Comparison of ENCODE assay signal across 8 mouse cellular contexts in genomic region chr6:88074752-88075554, GRCm38 (mm10). TPM values are rescaled to one million over a fixed set of nuclear protein-coding genes. Genes with fewer than 3 reads are reported as not detected.
A peak's percentile ranks its signal among the peaks of the same experiment; 100 is the strongest.
DNase-seq lines count a peak whose midpoint lies in the region; ATAC-seq and TF ChIP-seq lines count a peak whose summit lies in the region.

No protein-coding gene starts in this region.

- peak overlapping the region; percentile 72 for H3K9ac ChIP-seq in embryonic facial prominence, embryonic 13.5 days
- H3K9ac ChIP-seq in limb, embryonic 12.5 days (replicated peaks), result peak overlapping the region; percentile 47
- H3K9ac ChIP-seq in midbrain, embryonic 15.5 days, result peak overlapping the region; percentile 49

- peaks cover 18% of the 10 kb centered on the region for H3K27me3 ChIP-seq in embryonic facial prominence, embryonic 13.5 days
- no peaks in the 10 kb centered on the region for H3K27me3 ChIP-seq in kidney, adult 2 months (replicated peaks; ENCODE audit: control insufficient read depth, insufficient read depth, low read length)
- H3K27me3 ChIP-seq in limb, embryonic 12.5 days, result peaks cover 6% of the 10 kb centered on the region; the same call in 1 of the 2 replicates
- peaks cover 9% of the 10 kb centered on the region for H3K27me3 ChIP-seq in midbrain, embryonic 15.5 days (replicated peaks)
- no peaks in the 10 kb centered on the region for H3K27me3 ChIP-seq in spleen, adult 2 months (ENCODE audit: control insufficient read depth, insufficient read depth, low read length)

- ATAC-seq in embryonic facial prominence, embryonic 13.5 days (ENCODE audit: insufficient number of reproducible peaks, insufficient read depth, low FRiP score, low TSS enrichment, low read depth), result peak; percentile 93
- ATAC-seq in limb, embryonic 12.5 days (ENCODE audit: insufficient number of reproducible peaks, insufficient read depth, low FRiP score, low TSS enrichment, low read depth), result peak; percentile 94
- ATAC-seq in midbrain, embryonic 15.5 days (replicated peaks), result peak; percentile 97

- peak; percentile 89 for DNase-seq in 3134 (ENCODE audit: extremely low read depth, insufficient read length, low spot score)
- peak; percentile 96 to 97 for DNase-seq in adrenal gland, postnatal 36 days
- peak; percentile 96 to 98 for DNase-seq in heart, adult 18-20 months
- peak; percentile 98 for DNase-seq in kidney, adult 2 months
- DNase-seq in spleen, adult 2 months (ENCODE audit: low read depth in 1 of 2, low spot score in 2 of 2), result peak; percentile 75 to 87

- H3K4me2 ChIP-seq in embryonic facial prominence, embryonic 13.5 days, result peak overlapping the region; percentile 71
- H3K4me2 ChIP-seq in limb, embryonic 12.5 days, result peak overlapping the region; percentile 65
- peak overlapping the region; percentile 65 for H3K4me2 ChIP-seq in midbrain, embryonic 15.5 days

- H3K27ac ChIP-seq in embryonic facial prominence, embryonic 13.5 days, result peak overlapping the region; percentile 88
- H3K27ac ChIP-seq in kidney, adult 2 months (ENCODE audit: insufficient read depth, low read depth, low read length), result peak overlapping the region; percentile 86
- H3K27ac ChIP-seq in limb, embryonic 12.5 days, result peak overlapping the region; percentile 86
- H3K27ac ChIP-seq in midbrain, embryonic 15.5 days, result peak overlapping the region; percentile 88
- H3K27ac ChIP-seq in spleen, adult 2 months (ENCODE audit: insufficient read depth, low read length), result peak overlapping the region; percentile 84

- H3K4me3 ChIP-seq in embryonic facial prominence, embryonic 13.5 days, result peak overlapping the region; percentile 48
- peak overlapping the region; percentile 65 for H3K4me3 ChIP-seq in kidney, adult 2 months (ENCODE audit: insufficient read depth, low read depth, low read length)
- peak overlapping the region; percentile 44 for H3K4me3 ChIP-seq in limb, embryonic 12.5 days (replicated peaks)
- peak overlapping the region; percentile 45 for H3K4me3 ChIP-seq in midbrain, embryonic 15.5 days
- H3K4me3 ChIP-seq in spleen, adult 2 months (ENCODE audit: extremely low read depth, insufficient read depth, insufficient read length), result peak overlapping the region; percentile 64

- no peaks in the 10 kb centered on the region for H3K4me1 ChIP-seq in embryonic facial prominence, embryonic 13.5 days
- H3K4me1 ChIP-seq in kidney, adult 2 months (ENCODE audit: control insufficient read depth, insufficient read depth, low read length), result peaks cover 9% of the 10 kb centered on the region; the same call in 1 of the 2 replicates
- H3K4me1 ChIP-seq in limb, embryonic 12.5 days (replicated peaks), result 0 out of 2 replicates have a peak, but pooled peaks cover 3% of the 10 kb centered on the region
- 0 out of 2 replicates have a peak, but pooled peaks cover 4% of the 10 kb centered on the region for H3K4me1 ChIP-seq in midbrain, embryonic 15.5 days
- H3K4me1 ChIP-seq in spleen, adult 2 months (ENCODE audit: control insufficient read depth, insufficient read depth, insufficient read length), result no peaks in the 10 kb centered on the region

- 4% methylated on average over 32 of the region's 32 CpGs for WGBS in embryonic facial prominence, embryonic 13.5 days
- WGBS in kidney, adult 2 months, result 3% methylated on average over 32 of the region's 32 CpGs
- 5% methylated on average over 32 of the region's 32 CpGs for WGBS in limb, embryonic 12.5 days
- WGBS in midbrain, embryonic 15.5 days, result 3% methylated on average over 32 of the region's 32 CpGs
- WGBS in spleen, adult 2 months, result 2% methylated on average over 32 of the region's 32 CpGs

- H3K9me3 ChIP-seq in embryonic facial prominence, embryonic 13.5 days, result no peaks in the 10 kb centered on the region
- H3K9me3 ChIP-seq in limb, embryonic 12.5 days, result no peaks in the 10 kb centered on the region
- H3K9me3 ChIP-seq in midbrain, embryonic 15.5 days, result no peaks in the 10 kb centered on the region

- TF ChIP-seq POLR2A in kidney, adult 2 months (IDR thresholded peaks at IDR 0.05; ENCODE audit: low read depth, low read length), result no peak
- TF ChIP-seq POLR2A in spleen, adult 2 months (IDR thresholded peaks at IDR 0.05; ENCODE audit: low read depth, low read length), result peak; percentile 65; the same call in 1 of the 2 replicates

- H3K36me3 ChIP-seq in embryonic facial prominence, embryonic 13.5 days, result no peaks in the 10 kb centered on the region
- no peaks in the 10 kb centered on the region for H3K36me3 ChIP-seq in kidney, adult 2 months (ENCODE audit: control insufficient read depth, insufficient read depth, low read length)
- no peaks in the 10 kb centered on the region for H3K36me3 ChIP-seq in limb, embryonic 12.5 days
- no peaks in the 10 kb centered on the region for H3K36me3 ChIP-seq in midbrain, embryonic 15.5 days (replicated peaks)
- no peaks in the 10 kb centered on the region for H3K36me3 ChIP-seq in spleen, adult 2 months (ENCODE audit: control insufficient read depth, insufficient read depth, low read length)

- peak; percentile 92 for TF ChIP-seq CTCF in kidney, adult 2 months (conservative IDR thresholded peaks at IDR 0.05; ENCODE audit: insufficient read depth, insufficient read length, low read depth, low read length)
- TF ChIP-seq CTCF in spleen, adult 2 months (IDR thresholded peaks at IDR 0.05; ENCODE audit: extremely low read depth, insufficient read depth, insufficient read length, insufficient replicate concordance), result peak; percentile 89

RNA-seq across cellular contexts. Expression of gene Rpn1, which starts 9.3 kb away (rescaled TPM):
- total RNA-seq in adrenal gland, postnatal 36 days (2021), result 100 to 1,000 TPM; 255 to 268 TPM
- 342 and 345 TPM in 2 replicates for polyA plus RNA-seq in embryonic facial prominence, embryonic 13.5 days (2015; fragmentation: Nextera tagmentation; extraction: Ambion mirVana)
- total RNA-seq in heart, adult 18-20 months (2021), result 100 to 1,000 TPM; 104 to 108 TPM
- 161 and 188 TPM in 2 replicates for polyA plus RNA-seq in kidney, adult 2 months (2012; rRNA removed)
- polyA plus RNA-seq in limb, embryonic 12.5 days (2016; fragmentation: Nextera tagmentation; extraction: Ambion mirVana), result 333 and 337 TPM in 2 replicates
- 310 and 326 TPM in 2 replicates for polyA plus RNA-seq in midbrain, embryonic 15.5 days (2015; fragmentation: Nextera tagmentation; extraction: Ambion mirVana)
- 85.9 and 94.1 TPM in 2 replicates for polyA plus RNA-seq in spleen, adult 2 months (2012; rRNA removed)

RNA-seq across cellular contexts. Expression of gene Rab7, which starts 29.9 kb away (rescaled TPM):
- total RNA-seq in adrenal gland, postnatal 36 days (2021), result 100 to 1,000 TPM; 311 to 361 TPM
- polyA plus RNA-seq in embryonic facial prominence, embryonic 13.5 days (2015; fragmentation: Nextera tagmentation; extraction: Ambion mirVana), result 185 and 195 TPM in 2 replicates
- 100 to 1,000 TPM; 271 to 283 TPM for total RNA-seq in heart, adult 18-20 months (2021)
- polyA plus RNA-seq in kidney, adult 2 months (2012; rRNA removed), result 316 and 386 TPM in 2 replicates
- 154 and 171 TPM in 2 replicates for polyA plus RNA-seq in limb, embryonic 12.5 days (2016; fragmentation: Nextera tagmentation; extraction: Ambion mirVana)
- polyA plus RNA-seq in midbrain, embryonic 15.5 days (2015; fragmentation: Nextera tagmentation; extraction: Ambion mirVana), result 344 and 347 TPM in 2 replicates
- 76.4 TPM in 2 replicates for polyA plus RNA-seq in spleen, adult 2 months (2012; rRNA removed)

Comparison
In these comparisons a context has a peak if more than half of its experiments do, and no peak if none do; other contexts are left out.
1. Peak in every context shown above with its lines: DNase-seq, ATAC-seq, H3K4me3 ChIP-seq and H3K27ac ChIP-seq.